Mouse (Mus musculus): ENCODE measurements around the gene Rnpep. TPM values are rescaled to one million over a fixed set of nuclear protein-coding genes. Genes with fewer than 3 reads are reported as not detected.

The Rnpep gene
- total RNA-seq, 2 experiments from 2014 or later = 91.2 to 165 TPM

Other genes starting within 250 kb of the Rnpep start
- gene Lgr6, start 178.8 kb downstream of the Rnpep start, total RNA-seq (2014; fragmentation: Nextera tagmentation) = not detected in 2 replicates
- gene Lgr6, start 178.8 kb downstream of the Rnpep start, total RNA-seq (2017) = 0.04 TPM in 1 of 2 replicates, not detected in the other
- 133 and 146 TPM in 2 replicates for gene Ptpn7, start 151.4 kb downstream of the Rnpep start, total RNA-seq (2014; fragmentation: Nextera tagmentation)
- 101 and 112 TPM in 2 replicates for gene Ptpn7, start 151.4 kb downstream of the Rnpep start, total RNA-seq (2017)
- gene Arl8a, start 137.3 kb downstream of the Rnpep start, total RNA-seq (2014; fragmentation: Nextera tagmentation) = 35.6 and 48.5 TPM in 2 replicates
- 18.3 and 20.3 TPM in 2 replicates for gene Arl8a, start 137.3 kb downstream of the Rnpep start, total RNA-seq (2017)
- not detected in 2 replicates for gene Gpr37l1, start 116.4 kb downstream of the Rnpep start, total RNA-seq (2014; fragmentation: Nextera tagmentation)
- gene Gpr37l1, start 116.4 kb downstream of the Rnpep start, total RNA-seq (2017) = not detected in 2 replicates
- gene Elf3, start 25.5 kb downstream of the Rnpep start, total RNA-seq (2014; fragmentation: Nextera tagmentation) = not detected in 2 replicates
- gene Elf3, start 25.5 kb downstream of the Rnpep start, total RNA-seq (2017) = not detected in 2 replicates
- gene Timm17a, start 29.7 kb upstream of the Rnpep start, total RNA-seq (2014; fragmentation: Nextera tagmentation) = 49.9 and 66.7 TPM in 2 replicates
- gene Timm17a, start 29.7 kb upstream of the Rnpep start, total RNA-seq (2017) = 26.9 and 40.4 TPM in 2 replicates
- not detected in 2 replicates for gene Lmod1, start 40.7 kb upstream of the Rnpep start, total RNA-seq (2014; fragmentation: Nextera tagmentation)
- not detected in 2 replicates for gene Lmod1, start 40.7 kb upstream of the Rnpep start, total RNA-seq (2017)
- gene Shisa4, start 91.2 kb upstream of the Rnpep start, total RNA-seq (2014; fragmentation: Nextera tagmentation) = not detected in 2 replicates
- gene Shisa4, start 91.2 kb upstream of the Rnpep start, total RNA-seq (2017) = not detected in 2 replicates
- gene Ipo9, start 146.4 kb upstream of the Rnpep start, total RNA-seq (2014; fragmentation: Nextera tagmentation) = 64.4 and 81.0 TPM in 2 replicates
- 33.9 and 36.7 TPM in 2 replicates for gene Ipo9, start 146.4 kb upstream of the Rnpep start, total RNA-seq (2017)